Mouse (Mus musculus): ENCODE results near the gene Tmem98. TPM values are rescaled to one million over a fixed set of nuclear protein-coding genes. Genes with fewer than 3 reads are reported as not detected.
A peak's percentile ranks its signal among the peaks of the same experiment; 100 is the strongest.

Tmem98 gene
- total RNA-seq (2015): 2.6 and 2.8 TPM in 2 replicates
- 1.0 and 4.2 TPM in 2 replicates for total RNA-seq (2017)

GRCm38 (mm10) chr11:80809993-80810821 is at the start of gene Tmem98:
Gene Tmem98 (plus strand): TSS chr11:80810175.
- peak; percentile 13; the same call in 1 of the 2 replicates for ATAC-seq (replicated peaks; ENCODE audit: poor library complexity)

GRCm38 (mm10) chr11:80761285-80761974 is 48.5 kb upstream of the Tmem98 start:
- ATAC-seq (replicated peaks; ENCODE audit: poor library complexity): peak; percentile 69

GRCm38 (mm10) chr11:80762066-80762465 is 47.9 kb upstream of the Tmem98 start:
- ATAC-seq (replicated peaks; ENCODE audit: poor library complexity): peak; percentile 9; the same call in 1 of the 2 replicates

- no peak for ATAC-seq (replicated peaks; ENCODE audit: poor library complexity)
Measured at GRCm38 (mm10) chr11:80766068-80766467, 43.9 kb upstream of the Tmem98 start.

- ATAC-seq (replicated peaks; ENCODE audit: poor library complexity): peak; percentile 81
Measured at GRCm38 (mm10) chr11:80766472-80767319, 43.3 kb upstream of the Tmem98 start.

- ATAC-seq (replicated peaks; ENCODE audit: poor library complexity): peak; percentile 40
Measured at GRCm38 (mm10) chr11:80767320-80767617, 42.7 kb upstream of the Tmem98 start.

- ATAC-seq (replicated peaks; ENCODE audit: poor library complexity): no peak
Measured at GRCm38 (mm10) chr11:80771186-80771585, 38.8 kb upstream of the Tmem98 start.

- ATAC-seq (replicated peaks; ENCODE audit: poor library complexity): no peak
Measured at GRCm38 (mm10) chr11:80771596-80772250, 38.3 kb upstream of the Tmem98 start.

GRCm38 (mm10) chr11:80772595-80773210 is 37.3 kb upstream of the Tmem98 start:
- peak; percentile 27; the same call in 1 of the 2 replicates for ATAC-seq (replicated peaks; ENCODE audit: poor library complexity)

GRCm38 (mm10) chr11:80775535-80775934 is 34.4 kb upstream of the Tmem98 start:
- ATAC-seq (replicated peaks; ENCODE audit: poor library complexity): no peak

GRCm38 (mm10) chr11:80777708-80778107 is 32.3 kb upstream of the Tmem98 start:
- no peak for ATAC-seq (replicated peaks; ENCODE audit: poor library complexity)

GRCm38 (mm10) chr11:80778157-80778556 is 31.8 kb upstream of the Tmem98 start:
- no peak for ATAC-seq (replicated peaks; ENCODE audit: poor library complexity)

- ATAC-seq (replicated peaks; ENCODE audit: poor library complexity): no peak
Measured at GRCm38 (mm10) chr11:80778916-80779526, 31.0 kb upstream of the Tmem98 start.

GRCm38 (mm10) chr11:80779527-80780344 is 30.2 kb upstream of the Tmem98 start, which contains the start of gene Myo1d:
Gene Myo1d (minus strand): TSS chr11:80780025.
- ATAC-seq (replicated peaks; ENCODE audit: poor library complexity): peak; percentile 77

GRCm38 (mm10) chr11:80781535-80781934 is 28.4 kb upstream of the Tmem98 start:
- ATAC-seq (replicated peaks; ENCODE audit: poor library complexity): no peak

- no peak for ATAC-seq (replicated peaks; ENCODE audit: poor library complexity)
Measured at GRCm38 (mm10) chr11:80783460-80783859, 26.5 kb upstream of the Tmem98 start.

- peak; percentile 45 for ATAC-seq (replicated peaks; ENCODE audit: poor library complexity)
Measured at GRCm38 (mm10) chr11:80784294-80784743, 25.7 kb upstream of the Tmem98 start.

- peak; percentile 82 for ATAC-seq (replicated peaks; ENCODE audit: poor library complexity)
Measured at GRCm38 (mm10) chr11:80785672-80786071, 24.3 kb upstream of the Tmem98 start.
